Mouse (Mus musculus): ENCODE data around the gene Gm5148. TPM values are rescaled to one million over a fixed set of nuclear protein-coding genes. Genes with fewer than 3 reads are reported as not detected.
A peak's percentile ranks its signal among the peaks of the same experiment; 100 is the strongest.

Gene Gm5148
- polyA plus RNA-seq, 1 experiment from 2014 or later = 8.1 TPM

GRCm38 (mm10) chr3:37675056-37675525 lies 49.2 kb downstream of the Gm5148 start:
- H3K9ac ChIP-seq = no peak overlapping the region
- no peaks in the 10 kb centered on the region for H3K9me3 ChIP-seq (replicated peaks)
- H3K27ac ChIP-seq = no peak overlapping the region
- H3K27me3 ChIP-seq = no peaks in the 10 kb centered on the region
- WGBS = 81% methylated on average over 11 of the region's 11 CpGs
- peaks cover 30% of the 10 kb centered on the region for H3K4me1 ChIP-seq
- ATAC-seq (replicated peaks; ENCODE audit: low FRiP score) = no peak
- H3K4me3 ChIP-seq (replicated peaks) = no peak overlapping the region
- no peak overlapping the region for H3K4me2 ChIP-seq
- no peaks in the 10 kb centered on the region for H3K36me3 ChIP-seq

GRCm38 (mm10) chr3:37673513-37674261 lies 50.6 kb downstream of the Gm5148 start:
- H3K27me3 ChIP-seq = no peaks in the 10 kb centered on the region

GRCm38 (mm10) chr3:37672266-37673040 lies 51.8 kb downstream of the Gm5148 start:
- H3K9me3 ChIP-seq (replicated peaks) = peaks cover 15% of the 10 kb centered on the region
- peak; percentile 65 for ATAC-seq (replicated peaks; ENCODE audit: low FRiP score)
- WGBS = 22% methylated on average over 15 of the region's 15 CpGs
- peak overlapping the region; percentile 59 for H3K27ac ChIP-seq
- H3K4me3 ChIP-seq (replicated peaks) = no peak overlapping the region
- H3K4me1 ChIP-seq = peaks cover 34% of the 10 kb centered on the region
- H3K9ac ChIP-seq = no peak overlapping the region
- H3K36me3 ChIP-seq = peaks cover 11% of the 10 kb centered on the region
- no peaks in the 10 kb centered on the region for H3K27me3 ChIP-seq
- 0 out of 2 replicates have a peak overlapping the region, but pooled peaks have one; percentile 15 for H3K4me2 ChIP-seq

More at GRCm38 (mm10) chr3:37673513-37674261, 50.6 kb downstream of the Gm5148 start:
- 0 out of 2 replicates have a peak, but pooled peaks have one; percentile 25 for ATAC-seq (replicated peaks; ENCODE audit: low FRiP score)
- Histone ChIP-seq H3K36me3 (peaks cover 10% of the 10 kb centered on the region), H3K4me2 (no peak overlapping the region), H3K9ac (no peak overlapping the region), H3K9me3 (replicated peaks) (peaks cover 11% of the 10 kb centered on the region), H3K4me3 (replicated peaks) (no peak overlapping the region), H3K27ac (no peak overlapping the region), H3K4me1 (peaks cover 30% of the 10 kb centered on the region)
- WGBS = 58% methylated on average over 13 of the region's 13 CpGs

- no peak for ATAC-seq (replicated peaks; ENCODE audit: low FRiP score)
- 97% methylated on average over 20 of the region's 20 CpGs for WGBS
- H3K4me2 ChIP-seq = no peak overlapping the region
- H3K4me3 ChIP-seq (replicated peaks) = no peak overlapping the region
- H3K27me3 ChIP-seq = no peaks in the 10 kb centered on the region
- no peak overlapping the region for H3K9ac ChIP-seq
- H3K4me1 ChIP-seq = peaks cover 49% of the 10 kb centered on the region
- H3K9me3 ChIP-seq (replicated peaks) = peaks cover 15% of the 10 kb centered on the region
- H3K36me3 ChIP-seq = peaks cover 11% of the 10 kb centered on the region
- H3K27ac ChIP-seq = no peak overlapping the region
These were observed 55.2 kb downstream of the Gm5148 start for GRCm38 (mm10) chr3:37669100-37669499.

GRCm38 (mm10) chr3:37668652-37669051 lies 55.6 kb downstream of the Gm5148 start:
- H3K4me2 ChIP-seq = no peak overlapping the region
- H3K9ac ChIP-seq = no peak overlapping the region
- WGBS = 90% methylated on average over 12 of the region's 12 CpGs
- peaks cover 44% of the 10 kb centered on the region for H3K4me1 ChIP-seq
- no peak for ATAC-seq (replicated peaks; ENCODE audit: low FRiP score)
- H3K4me3 ChIP-seq (replicated peaks) = no peak overlapping the region
- no peak overlapping the region for H3K27ac ChIP-seq
- no peaks in the 10 kb centered on the region for H3K27me3 ChIP-seq
- peaks cover 15% of the 10 kb centered on the region for H3K9me3 ChIP-seq (replicated peaks)
- peaks cover 11% of the 10 kb centered on the region for H3K36me3 ChIP-seq

- 18% methylated on average over 7 of the region's 7 CpGs for WGBS
These were observed 56.6 kb downstream of the Gm5148 start for GRCm38 (mm10) chr3:37667736-37668135.

GRCm38 (mm10) chr3:37667119-37667467 lies 57.2 kb downstream of the Gm5148 start:
- Histone ChIP-seq H3K4me2 (0 out of 2 replicates have a peak overlapping the region, but pooled peaks have one; percentile 3), H3K9me3 (replicated peaks) (peaks cover 15% of the 10 kb centered on the region), H3K36me3 (peaks cover 11% of the 10 kb centered on the region), H3K4me3 (replicated peaks) (no peak overlapping the region), H3K9ac (no peak overlapping the region), H3K4me1 (peaks cover 29% of the 10 kb centered on the region), H3K27ac (peak overlapping the region; percentile 82), H3K27me3 (no peaks in the 10 kb centered on the region)
- 2% methylated on average over 2 of the region's 2 CpGs for WGBS
- ATAC-seq (replicated peaks; ENCODE audit: low FRiP score) = no peak; the same call in 1 of the 2 replicates

More at GRCm38 (mm10) chr3:37667736-37668135, 56.6 kb downstream of the Gm5148 start:
- Histone ChIP-seq H3K27me3 (no peaks in the 10 kb centered on the region), H3K9me3 (replicated peaks) (peaks cover 15% of the 10 kb centered on the region), H3K4me2 (no peak overlapping the region), H3K9ac (no peak overlapping the region), H3K27ac (peak overlapping the region; percentile 82), H3K4me1 (peaks cover 35% of the 10 kb centered on the region), H3K4me3 (replicated peaks) (no peak overlapping the region), H3K36me3 (peaks cover 11% of the 10 kb centered on the region)
- no peak for ATAC-seq (replicated peaks; ENCODE audit: low FRiP score)

GRCm38 (mm10) chr3:37666291-37667118 lies 57.8 kb downstream of the Gm5148 start:
- Histone ChIP-seq H3K36me3 (peaks cover 11% of the 10 kb centered on the region), H3K4me2 (0 out of 2 replicates have a peak overlapping the region, but pooled peaks have one; percentile 19), H3K9me3 (replicated peaks) (peaks cover 15% of the 10 kb centered on the region), H3K4me1 (peaks cover 26% of the 10 kb centered on the region), H3K9ac (no peak overlapping the region), H3K27ac (peak overlapping the region; percentile 82), H3K27me3 (no peaks in the 10 kb centered on the region), H3K4me3 (replicated peaks) (no peak overlapping the region)
- 6% methylated on average over 9 of the region's 9 CpGs for WGBS
- ATAC-seq (replicated peaks; ENCODE audit: low FRiP score) = peak; percentile 96

Other genes with a start within 250 kb of the Gm5148 start
- gene Spry1, start 84.5 kb downstream of the Gm5148 start, polyA plus RNA-seq (2015; fragmentation: Nextera tagmentation; extraction: Ambion mirVana) = 36.2 and 38.7 TPM in 2 replicates

All from kidney, embryonic 15.5 days (tissue).